Mouse (Mus musculus) MEL (cell line): Measurements from ENCODE around the gene Bahcc1. TPM values are rescaled to one million over a fixed set of nuclear protein-coding genes. Genes with fewer than 3 reads are reported as not detected.

Experiments
- DNase-seq: peaks from one replicate; pipeline ENCODE4 v3.0.0; 2011; ENCODE audit warnings: low read depth, low spot score
- H3K27ac ChIP-seq: 2 replicates; pipeline ENCODE4 v1.5.1; 2012; ENCODE audit warnings: low read depth, mild to moderate bottlenecking, control low read depth, low read length, moderate library complexity; ENCODE audit not compliant: control insufficient read depth
- H3K27me3 ChIP-seq, 2 experiments: fragments of 150-350 bp in 1 of 2; sonication (generic) in 1 of 2; 2 replicates each; pipeline ENCODE4 v1.6.1; 2012; ENCODE audit warnings: low read length in 2 of 2, mild to moderate bottlenecking in 2 of 2, improper control_type of control experiment in 1 of 2, moderate library complexity in 1 of 2; ENCODE audit not compliant: insufficient read depth in 2 of 2, control insufficient read depth in 1 of 2
- H3K36me3 ChIP-seq, 2 experiments: 2 replicates each; pipeline ENCODE4 v1.6.1; 2012 to 2014; ENCODE audit warnings: low read length in 2 of 2, improper control_type of control experiment in 1 of 2, inconsistent platforms in 1 of 2, mild to moderate bottlenecking in 1 of 2; ENCODE audit not compliant: insufficient read depth in 2 of 2, control insufficient read depth in 1 of 2
- H3K4me1 ChIP-seq, 2 experiments: fragments of 150-350 bp in 1 of 2; sonication (generic) in 1 of 2; 2 replicates each; pipeline ENCODE4 v1.6.1; 2012; ENCODE audit warnings: low read length in 2 of 2, improper control_type of control experiment in 1 of 2, mild to moderate bottlenecking in 1 of 2; ENCODE audit not compliant: insufficient read depth in 2 of 2, control insufficient read depth in 1 of 2
- H3K4me3 ChIP-seq, 2 experiments: fragments of 150-350 bp in 1 of 2; sonication (generic) in 1 of 2; 2 replicates each; pipeline ENCODE4 v1.5.1; 2012; ENCODE audit warnings: low read depth in 2 of 2, low read length in 2 of 2, mild to moderate bottlenecking in 2 of 2, moderate library complexity in 2 of 2, control low read depth in 1 of 2, improper control_type of control experiment in 1 of 2; ENCODE audit not compliant: control insufficient read depth in 1 of 2, insufficient read depth in 1 of 2
- H3K79me2 ChIP-seq: 2 replicates; pipeline ENCODE4 v1.6.1; 2012; ENCODE audit warnings: mild to moderate bottlenecking, low read length, moderate library complexity; ENCODE audit not compliant: control insufficient read depth, poor library complexity, insufficient read depth
- H3K9ac ChIP-seq: 2 replicates; pipeline ENCODE4 v1.6.1; 2012; ENCODE audit warnings: low read depth, mild to moderate bottlenecking, control low read depth, low read length, moderate library complexity; ENCODE audit not compliant: control insufficient read depth, poor library complexity, severe bottlenecking
- H3K9me3 ChIP-seq: fragments of 150-350 bp; sonication (generic); replicated peaks from 2 replicates; pipeline ENCODE4 v1.6.1; 2012; ENCODE audit warnings: mild to moderate bottlenecking, low read length, improper control_type of control experiment, moderate library complexity; ENCODE audit not compliant: insufficient read depth
- BHLHE40 ChIP-seq: IDR thresholded peaks from 2 replicates; pipeline ENCODE4 v1.6.1; 2012; ENCODE audit warnings: low read depth, mild to moderate bottlenecking, inconsistent platforms, low read length, improper control_type of control experiment, borderline replicate concordance
- CHD1 ChIP-seq: IDR thresholded peaks from 2 replicates; pipeline ENCODE4 v1.6.1; 2012; ENCODE audit warnings: low read depth, mild to moderate bottlenecking, inconsistent platforms, low read length, improper control_type of control experiment
- E2F4 ChIP-seq: IDR thresholded peaks from 2 replicates; pipeline ENCODE4 v1.6.1; 2011; ENCODE audit warnings: low read depth, low read length, improper control_type of control experiment, borderline replicate concordance
- ETS1 ChIP-seq: IDR thresholded peaks from 2 replicates; pipeline ENCODE4 v1.6.1; 2012; ENCODE audit warnings: low read depth, mild to moderate bottlenecking, inconsistent platforms, low read length, improper control_type of control experiment, moderate library complexity
- GABPA ChIP-seq: IDR thresholded peaks from 2 replicates; pipeline ENCODE4 v1.6.1; 2012; ENCODE audit warnings: low read depth, mild to moderate bottlenecking, inconsistent platforms, low read length, improper control_type of control experiment, moderate library complexity
- GATA1 ChIP-seq: IDR thresholded peaks from 2 replicates; pipeline ENCODE4 v1.6.1; 2011; ENCODE audit warnings: low read depth, low read length, improper control_type of control experiment
- JUND ChIP-seq: IDR thresholded peaks from 2 replicates; pipeline ENCODE4 v1.6.1; 2011; ENCODE audit warnings: low read depth, mild to moderate bottlenecking, improper control_type of control experiment, low read length
- KAT2A ChIP-seq: conservative IDR thresholded peaks from 2 replicates; pipeline ENCODE4 v1.6.1; 2012; ENCODE audit warnings: low read depth, low read length, improper control_type of control experiment, inconsistent platforms
- MAFK ChIP-seq: IDR thresholded peaks from 2 replicates; pipeline ENCODE4 v1.6.1; 2011; ENCODE audit warnings: low read depth, mild to moderate bottlenecking, low read length, improper control_type of control experiment, borderline replicate concordance
- MAX ChIP-seq: IDR thresholded peaks from 2 replicates; pipeline ENCODE4 v1.6.1; 2011; ENCODE audit warnings: low read length, improper control_type of control experiment
- MAZ ChIP-seq: IDR thresholded peaks from 2 replicates; pipeline ENCODE4 v1.6.1; 2012; ENCODE audit warnings: low read depth, mild to moderate bottlenecking, inconsistent platforms, low read length, improper control_type of control experiment
- MEF2A ChIP-seq: IDR thresholded peaks from 2 replicates; pipeline ENCODE4 v1.6.1; 2014; ENCODE audit warnings: low read depth, mild to moderate bottlenecking, inconsistent platforms, low read length, improper control_type of control experiment; ENCODE audit not compliant: poor library complexity, insufficient replicate concordance, severe bottlenecking; ENCODE audit errors: extremely low read depth
- MXI1 ChIP-seq: IDR thresholded peaks from 2 replicates; pipeline ENCODE4 v1.6.1; 2011; ENCODE audit warnings: mild to moderate bottlenecking, low read depth, low read length, improper control_type of control experiment
- MYB ChIP-seq: IDR thresholded peaks from 2 replicates; pipeline ENCODE4 v1.6.1; 2011; ENCODE audit warnings: mild to moderate bottlenecking, low read depth, low read length, improper control_type of control experiment
- MYC ChIP-seq: IDR thresholded peaks from 2 replicates; pipeline ENCODE4 v1.6.1; 2011; ENCODE audit warnings: low read depth, mild to moderate bottlenecking, low read length, improper control_type of control experiment, moderate library complexity
- NELFE ChIP-seq: IDR thresholded peaks from 2 replicates; pipeline ENCODE4 v1.6.1; 2011; ENCODE audit warnings: low read depth, low read length, improper control_type of control experiment
- NRF1 ChIP-seq: IDR thresholded peaks from 2 replicates; pipeline ENCODE4 v1.6.1; 2014; ENCODE audit warnings: low read depth, mild to moderate bottlenecking, inconsistent platforms, low read length, improper control_type of control experiment, moderate library complexity; ENCODE audit not compliant: poor library complexity, insufficient read depth, severe bottlenecking
- POLR2AphosphoS2 ChIP-seq: IDR thresholded peaks from 2 replicates; pipeline ENCODE4 v1.6.1; 2011; ENCODE audit warnings: low read length, improper control_type of control experiment
- RCOR1 ChIP-seq: IDR thresholded peaks from 2 replicates; pipeline ENCODE4 v1.6.1; 2012; ENCODE audit warnings: low read depth, mild to moderate bottlenecking, inconsistent platforms, low read length, improper control_type of control experiment
- SIN3A ChIP-seq: IDR thresholded peaks from 2 replicates; pipeline ENCODE4 v1.6.1; 2012; ENCODE audit warnings: low read length, improper control_type of control experiment, inconsistent platforms
- SMC3 ChIP-seq: IDR thresholded peaks from 2 replicates; pipeline ENCODE4 v1.6.1; 2011; ENCODE audit warnings: low read depth, low read length, improper control_type of control experiment
- TAL1 ChIP-seq: IDR thresholded peaks from 2 replicates; pipeline ENCODE4 v1.6.1; 2012; ENCODE audit warnings: mild to moderate bottlenecking, inconsistent platforms, low read length, moderate library complexity, mixed read lengths
- UBTF ChIP-seq: IDR thresholded peaks from 2 replicates; pipeline ENCODE4 v1.6.1; 2012; ENCODE audit warnings: low read depth, mild to moderate bottlenecking, inconsistent platforms, low read length, improper control_type of control experiment, moderate library complexity, borderline replicate concordance; ENCODE audit not compliant: insufficient read depth
- USF1 ChIP-seq: IDR thresholded peaks from 2 replicates; pipeline ENCODE4 v1.6.1; 2014; ENCODE audit warnings: low read depth, mild to moderate bottlenecking, inconsistent platforms, low read length, improper control_type of control experiment, moderate library complexity
- USF2 ChIP-seq, 2 experiments: IDR thresholded peaks; 2 replicates each; pipeline ENCODE4 v1.6.1; 2011 to 2012; ENCODE audit warnings: improper control_type of control experiment in 2 of 2, low read length in 2 of 2, borderline replicate concordance in 1 of 2, inconsistent platforms in 1 of 2, low read depth in 1 of 2, mild to moderate bottlenecking in 1 of 2; ENCODE audit not compliant: insufficient read depth in 1 of 2
- ZKSCAN1 ChIP-seq: IDR thresholded peaks from 2 replicates; pipeline ENCODE4 v1.6.1; 2012; ENCODE audit warnings: low read depth, mild to moderate bottlenecking, inconsistent platforms, low read length, improper control_type of control experiment, moderate library complexity
- ZNF384 ChIP-seq: IDR thresholded peaks from 2 replicates; pipeline ENCODE4 v1.6.1; 2012; ENCODE audit warnings: low read depth, mild to moderate bottlenecking, inconsistent platforms, low read length, improper control_type of control experiment
- polyA plus RNA-seq, 2 experiments: library from polyadenylated mRNA; stranded (reverse) in 1 of 2; unstranded in 1 of 2; fragments of >175 nt in 1 of 2; fragments of >200 nt in 1 of 2; gene quantifications; 2 replicates each; pipeline versions ENCODE4 v1.2.1 to v1.2.4; 2012; ENCODE audit warnings: low replicate concordance in 2 of 2, low read depth in 1 of 2; ENCODE audit not compliant: insufficient read length in 2 of 2, insufficient read depth in 1 of 2, missing spikeins in 1 of 2
- total RNA-seq: library from RNA; depleted of rRNA; stranded (reverse); fragments of 300-350 nt; gene quantifications from 2 replicates; pipeline ENCODE4 v1.2.3, GENCODE M21; 2012

Bahcc1 gene
- total and polyA plus RNA-seq, 3 experiments, result 0.04 to 0.26 TPM; not detected in 1

- DNase-seq, result no peak
- Histone ChIP-seq H3K27me3 (peaks cover 1 to 12% of the 10 kb centered on the region in 2 experiments; a peak in 3 of 4 replicates), H3K79me2 (no peaks in the 10 kb centered on the region), H3K4me3 (no peak overlapping the region), H3K9ac (no peak overlapping the region), H3K9me3 (no peaks in the 10 kb centered on the region), H3K27ac (no peak overlapping the region), H3K36me3 (no peaks in the 10 kb centered on the region), H3K4me1 (no peaks in the 10 kb centered on the region)
- TF ChIP-seq ZNF384 (no peak), RCOR1 (no peak), USF2 (IDR thresholded peaks at IDR 0.05; ENCODE audit: borderline replicate concordance in 1 of 2, insufficient read depth in 1 of 2, low read depth in 1 of 2, low read length in 2 of 2) (no peak), MYB (no peak), MXI1 (no peak), KAT2A (no peak), UBTF (no peak), ETS1 (no peak), MAFK (no peak), NELFE (no peak), TAL1 (no peak), GABPA (no peak), NRF1 (no peak), GATA1 (no peak), CHD1 (no peak), BHLHE40 (no peak)
Observed at GRCm38 (mm10) chr11:120206069-120206668, 26.6 kb upstream of the Bahcc1 start.

GRCm38 (mm10) chr11:120206669-120207090 is 26.1 kb upstream of the Bahcc1 start:
- Histone ChIP-seq H3K9ac (no peak overlapping the region), H3K79me2 (no peaks in the 10 kb centered on the region), H3K9me3 (no peaks in the 10 kb centered on the region), H3K4me3 (no peak overlapping the region), H3K4me1 (no peaks in the 10 kb centered on the region), H3K27ac (no peak overlapping the region), H3K36me3 (no peaks in the 10 kb centered on the region), H3K27me3 (peaks cover 0 to 7% of the 10 kb centered on the region in 2 experiments; a peak in 3 of 4 replicates)
- no peak for DNase-seq
- TF ChIP-seq MXI1, result no peak
- no peak for TF ChIP-seq MEF2A
- no peak for TF ChIP-seq E2F4
- no peak for TF ChIP-seq SIN3A
- TF ChIP-seq POLR2AphosphoS2, result no peak
- no peak for TF ChIP-seq ZKSCAN1
- TF ChIP-seq MYC, result no peak
- TF ChIP-seq MAX, result no peak
- no peak for TF ChIP-seq MAFK
- TF ChIP-seq SMC3, result no peak
- TF ChIP-seq BHLHE40, result no peak
- TF ChIP-seq USF1, result no peak
- no peak for TF ChIP-seq ETS1
- no peak for TF ChIP-seq USF2 (IDR thresholded peaks at IDR 0.05; ENCODE audit: borderline replicate concordance in 1 of 2, insufficient read depth in 1 of 2, low read depth in 1 of 2, low read length in 2 of 2)
- TF ChIP-seq NELFE, result no peak
- no peak for TF ChIP-seq CHD1
- TF ChIP-seq JUND, result no peak
- no peak for TF ChIP-seq MYB
- no peak for TF ChIP-seq MAZ
